ENCODE assay signal across 22 mouse cellular contexts in the genomic region with DNA sequence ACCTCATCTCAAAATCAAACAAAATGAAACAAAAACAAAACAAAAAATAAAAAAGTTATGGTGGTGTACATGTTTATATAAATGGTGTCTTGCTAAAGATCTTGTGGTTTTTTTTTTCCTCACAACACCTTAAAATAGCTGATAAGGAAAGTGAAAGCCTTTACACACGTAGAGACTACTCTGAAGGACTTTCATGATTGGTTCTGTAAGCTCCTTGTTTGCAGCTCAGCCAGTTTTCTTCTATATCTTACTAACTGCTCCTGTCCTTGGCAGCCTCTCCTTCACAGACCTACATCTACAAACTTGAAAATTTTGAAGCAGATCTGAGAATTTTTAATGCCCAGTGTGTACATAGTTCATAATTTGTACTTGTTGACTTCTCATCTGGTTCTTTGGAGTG. TPM values are rescaled to one million over a fixed set of nuclear protein-coding genes. Genes with fewer than 3 reads are reported as not detected.
DNase-seq lines count a peak whose midpoint lies in the region; ATAC-seq lines count a peak whose summit lies in the region.
"Had no signal": no experiment of that assay in that cellular context is flagged by ENCODE, and none has a peak within 500 bp of the region (broad histone marks: within the 10 kb centered on the region; RNA-seq: fewer than 3 reads in every experiment).

No protein-coding gene starts in this region.

- no peak overlapping the region for H3K4me3 ChIP-seq in liver, embryonic 11.5 days (ENCODE audit: low read depth, low read length)
- H3K4me3 ChIP-seq in liver, embryonic 13.5 days (replicated peaks): no peak overlapping the region
- H3K4me3 ChIP-seq in midbrain, embryonic 15.5 days: no peak overlapping the region
- H3K4me3 ChIP-seq: embryonic facial prominence, embryonic 12.5 days; forebrain, embryonic 10.5 days; neural tube, embryonic 13.5 days; stomach, embryonic 15.5 days had no signal

- H3K9ac ChIP-seq in liver, embryonic 11.5 days (ENCODE audit: low read depth, low read length): no peak overlapping the region
- 0 out of 2 replicates have a peak overlapping the region, but pooled peaks have one; percentile 12 for H3K9ac ChIP-seq in liver, embryonic 13.5 days
- no peak overlapping the region for H3K9ac ChIP-seq in midbrain, embryonic 15.5 days
- H3K9ac ChIP-seq: embryonic facial prominence, embryonic 12.5 days; neural tube, embryonic 13.5 days; stomach, embryonic 15.5 days had no signal

- H3K4me1 ChIP-seq in liver, embryonic 11.5 days (replicated peaks; ENCODE audit: control insufficient read depth, insufficient read depth, low read length): peaks cover 4% of the 10 kb centered on the region; the same call in 1 of the 2 replicates
- H3K4me1 ChIP-seq in liver, embryonic 13.5 days (replicated peaks): peaks cover 25% of the 10 kb centered on the region
- H3K4me1 ChIP-seq in midbrain, embryonic 15.5 days: 0 out of 2 replicates have a peak, but pooled peaks cover 3% of the 10 kb centered on the region
- H3K4me1 ChIP-seq: embryonic facial prominence, embryonic 12.5 days; forebrain, embryonic 10.5 days; stomach, embryonic 15.5 days had no signal

- H3K4me2 ChIP-seq in liver, embryonic 11.5 days: peak overlapping the region; percentile 54
- peak overlapping the region; percentile 40 for H3K4me2 ChIP-seq in liver, embryonic 13.5 days
- no peak overlapping the region for H3K4me2 ChIP-seq in midbrain, embryonic 15.5 days
- H3K4me2 ChIP-seq: embryonic facial prominence, embryonic 12.5 days; heart, embryonic 11.5 days; neural tube, embryonic 13.5 days; stomach, embryonic 15.5 days had no signal

- no peak for DNase-seq in liver, embryonic 11.5 days (ENCODE audit: low spot score)
- DNase-seq in liver: no peak
- DNase-seq in liver, embryonic 13.5 days: no peak
- DNase-seq in naive thymus-derived CD4-positive, alpha-beta T cell, adult 2 months (ENCODE audit: low read depth): peak; percentile 84
- DNase-seq in kidney, postnatal 36 days: no peak
- DNase-seq in cerebellum, adult 9-10 months: no peak
- DNase-seq: cerebellum, postnatal 36 days; gastrocnemius, postnatal 25 days; kidney, postnatal 14 days; left cerebral cortex, postnatal 4 days; lung, adult 2 months; lung, postnatal 4 days; retina, postnatal 1 day; thymus, postnatal 25 days had no signal

- no peaks in the 10 kb centered on the region for H3K36me3 ChIP-seq in liver, embryonic 11.5 days (ENCODE audit: control insufficient read depth, insufficient read depth, low read length)
- H3K36me3 ChIP-seq in liver, embryonic 13.5 days: no peaks in the 10 kb centered on the region
- no peaks in the 10 kb centered on the region for H3K36me3 ChIP-seq in midbrain, embryonic 15.5 days (replicated peaks)
- H3K36me3 ChIP-seq: embryonic facial prominence, embryonic 12.5 days; neural tube, embryonic 13.5 days; stomach, embryonic 15.5 days had no signal

- 39% methylated on average over 1 of the region's 1 CpGs for WGBS in liver, embryonic 11.5 days
- WGBS in liver, embryonic 13.5 days (ENCODE audit: insufficient replicate concordance): 23% methylated on average over 1 of the region's 1 CpGs
- WGBS in midbrain, embryonic 15.5 days: 80% methylated on average over 1 of the region's 1 CpGs

- ATAC-seq in liver, embryonic 11.5 days (replicated peaks; ENCODE audit: low FRiP score): no peak
- peak; percentile 92 for ATAC-seq in activated CD4-positive, CD25-positive, alpha-beta regulatory T cell, adult 4 months
- 0 out of 2 replicates have a peak, but pooled peaks have one; percentile 23 for ATAC-seq in liver, embryonic 13.5 days (ENCODE audit: low read depth)
- no peak for ATAC-seq in midbrain, embryonic 15.5 days (replicated peaks)
- ATAC-seq: intestine, postnatal 0 days had no signal

- no peaks in the 10 kb centered on the region for H3K9me3 ChIP-seq in liver, embryonic 11.5 days (ENCODE audit: control insufficient read depth, low read length)
- no peaks in the 10 kb centered on the region for H3K9me3 ChIP-seq in liver, embryonic 13.5 days (replicated peaks)
- no peaks in the 10 kb centered on the region for H3K9me3 ChIP-seq in midbrain, embryonic 15.5 days
- H3K9me3 ChIP-seq: embryonic facial prominence, embryonic 12.5 days; forebrain, embryonic 10.5 days; neural tube, embryonic 13.5 days; stomach, embryonic 15.5 days had no signal

- H3K27ac ChIP-seq in liver, embryonic 11.5 days (ENCODE audit: low read depth, low read length): no peak overlapping the region
- no peak overlapping the region for H3K27ac ChIP-seq in liver, embryonic 13.5 days
- H3K27ac ChIP-seq in midbrain, embryonic 15.5 days: no peak overlapping the region
- H3K27ac ChIP-seq: embryonic facial prominence, embryonic 12.5 days; forebrain, embryonic 10.5 days; neural tube, embryonic 13.5 days; stomach, embryonic 15.5 days had no signal

- H3K27me3 ChIP-seq in liver, embryonic 11.5 days (replicated peaks; ENCODE audit: control insufficient read depth, insufficient read depth, low read length): no peaks in the 10 kb centered on the region
- no peaks in the 10 kb centered on the region for H3K27me3 ChIP-seq in liver, embryonic 13.5 days
- no peaks in the 10 kb centered on the region for H3K27me3 ChIP-seq in midbrain, embryonic 15.5 days (replicated peaks)
- H3K27me3 ChIP-seq: embryonic facial prominence, embryonic 12.5 days; neural tube, embryonic 13.5 days; stomach, embryonic 15.5 days had no signal

RNA-seq across cellular contexts. Expression of gene Ssbp2, which starts 24.2 kb away (rescaled TPM):
- polyA plus RNA-seq in liver, embryonic 11.5 days (2014; fragmentation: Nextera tagmentation; extraction: Ambion mirVana): 110 and 113 TPM in 2 replicates
- 100 to 1,000 TPM in 1 of 2 experiments, 10 to 100 TPM in 1; 96.5 to 129 TPM for polyA plus RNA-seq in activated CD4-positive, CD25-positive, alpha-beta regulatory T cell, adult 4 months (2017; shearing (Covaris generic))
- polyA plus RNA-seq in liver, embryonic 13.5 days (2015; fragmentation: Nextera tagmentation; extraction: Ambion mirVana): 56.4 and 56.9 TPM in 2 replicates
- polyA plus RNA-seq in midbrain, embryonic 15.5 days (2015; fragmentation: Nextera tagmentation; extraction: Ambion mirVana): 259 and 280 TPM in 2 replicates

Comparison
In these comparisons a context has a peak if more than half of its experiments do, and no peak if none do; other contexts are left out.
1. ATAC-seq: peak in activated CD4-positive, CD25-positive, alpha-beta regulatory T cell, adult 4 months (single experiment) and liver, embryonic 13.5 days (single experiment); none in liver, embryonic 11.5 days (single experiment) and midbrain, embryonic 15.5 days (single experiment).